Mouse (Mus musculus) ES-E14 (cell line): ENCODE results near the gene Mmp19.

Experiments
- CHD2 ChIP-seq: IDR thresholded peaks from 2 replicates; pipeline ENCODE4 v1.6.1; 2014; ENCODE audit warnings: mild to moderate bottlenecking, low read depth, low read length, inconsistent platforms
- HCFC1 ChIP-seq: IDR thresholded peaks from 2 replicates; pipeline ENCODE4 v1.6.1; 2012; ENCODE audit warnings: low read length, inconsistent platforms, borderline replicate concordance; ENCODE audit not compliant: insufficient read depth
- ZC3H11A ChIP-seq: IDR thresholded peaks from 2 replicates; pipeline ENCODE4 v1.6.1; 2012; ENCODE audit warnings: low read depth, mild to moderate bottlenecking, inconsistent platforms, low read length, borderline replicate concordance
- ZNF384 ChIP-seq: IDR thresholded peaks from 2 replicates; pipeline ENCODE4 v1.6.1; 2012; ENCODE audit warnings: low read depth, low read length, inconsistent platforms

GRCm38 (mm10) chr10:128802956-128803355 lies 12.2 kb downstream of the Mmp19 start:
- TF ChIP-seq ZC3H11A = no peak
- no peak for TF ChIP-seq CHD2
- TF ChIP-seq ZNF384 = no peak
- TF ChIP-seq HCFC1 = no peak
